Mouse (Mus musculus): Measurements from ENCODE around the gene Tas1r3. TPM values are rescaled to one million over a fixed set of nuclear protein-coding genes. Genes with fewer than 3 reads are reported as not detected.

Tas1r3 gene
- total RNA-seq, 1 experiment: 0.40 TPM

- Histone ChIP-seq H3K4me1 (ENCODE audit: control insufficient read depth in 2 of 2, insufficient read depth in 2 of 2, low read length in 2 of 2, poor library complexity in 1 of 2) (no peaks in the 10 kb centered on the region; a peak in 1 of 4 replicates), H3K36me3 (ENCODE audit: control insufficient read depth, insufficient read depth, low read length, poor library complexity, severe bottlenecking) (peaks cover 35% of the 10 kb centered on the region; the same call in 1 of the 2 replicates), H3K9ac (ENCODE audit: insufficient read depth, low read depth, low read length, poor library complexity, severe bottlenecking) (no peak overlapping the region), H3K4me3 (ENCODE audit: insufficient read depth in 1 of 2, low read depth in 1 of 2, low read length in 2 of 2, poor library complexity in 1 of 2, severe bottlenecking in 1 of 2) (no peak overlapping the region), H3K27ac (ENCODE audit: insufficient read depth, low read depth, low read length, poor library complexity, severe bottlenecking) (no peak overlapping the region), H3K9me3 (ENCODE audit: control insufficient read depth, insufficient read depth, low read depth, low read length) (no peaks in the 10 kb centered on the region)
- in situ Hi-C loops (cut with MboI; ENCODE audit: low sequenced_read_pairs in 2 of 2, unreplicated experiment in 2 of 2): no loop called here
- TF ChIP-seq HCFC1 (IDR thresholded peaks at IDR 0.05; ENCODE audit: borderline replicate concordance, insufficient read depth, low read length) (0 out of 2 replicates have a peak, but pooled peaks have one; percentile 34), ZNF384 (IDR thresholded peaks at IDR 0.05; ENCODE audit: low read depth, low read length) (no peak)
- DNase-seq (ENCODE audit: low read depth, low spot score): no peak
Observed at GRCm38 (mm10) chr4:155859318-155859717, 3.8 kb downstream of the Tas1r3 start.

- peak overlapping the region; percentile 9; the same call in 1 of the 2 replicates for H3K27ac ChIP-seq (ENCODE audit: insufficient read depth, low read depth, low read length, poor library complexity, severe bottlenecking)
- in situ Hi-C loops (cut with MboI; ENCODE audit: low sequenced_read_pairs in 2 of 2, unreplicated experiment in 2 of 2): no loop called here
- H3K9ac ChIP-seq (ENCODE audit: insufficient read depth, low read depth, low read length, poor library complexity, severe bottlenecking): no peak overlapping the region
- H3K4me3 ChIP-seq (ENCODE audit: insufficient read depth in 1 of 2, low read depth in 1 of 2, low read length in 2 of 2, poor library complexity in 1 of 2, severe bottlenecking in 1 of 2): no peak overlapping the region
- TF ChIP-seq ZC3H11A (IDR thresholded peaks at IDR 0.05; ENCODE audit: borderline replicate concordance, low read depth, low read length): no peak
- no peak for TF ChIP-seq MAFK (IDR thresholded peaks at IDR 0.05; ENCODE audit: insufficient read depth, low read depth, low read length)
- TF ChIP-seq CHD2 (IDR thresholded peaks at IDR 0.05; ENCODE audit: low read depth, low read length): no peak
- no peak for TF ChIP-seq HCFC1 (IDR thresholded peaks at IDR 0.05; ENCODE audit: borderline replicate concordance, insufficient read depth, low read length)
- TF ChIP-seq ZNF384 (IDR thresholded peaks at IDR 0.05; ENCODE audit: low read depth, low read length): no peak
- H3K9me3 ChIP-seq (ENCODE audit: control insufficient read depth, insufficient read depth, low read depth, low read length): no peaks in the 10 kb centered on the region
- H3K4me1 ChIP-seq (ENCODE audit: control insufficient read depth in 2 of 2, insufficient read depth in 2 of 2, low read length in 2 of 2, poor library complexity in 1 of 2): no peaks in the 10 kb centered on the region; a peak in 1 of 4 replicates
- H3K36me3 ChIP-seq (ENCODE audit: control insufficient read depth, insufficient read depth, low read length, poor library complexity, severe bottlenecking): peaks cover 35% of the 10 kb centered on the region; the same call in 1 of the 2 replicates
- DNase-seq (ENCODE audit: low read depth, low spot score): no peak
Observed at GRCm38 (mm10) chr4:155856881-155857280, 6.3 kb downstream of the Tas1r3 start.

DNA sequence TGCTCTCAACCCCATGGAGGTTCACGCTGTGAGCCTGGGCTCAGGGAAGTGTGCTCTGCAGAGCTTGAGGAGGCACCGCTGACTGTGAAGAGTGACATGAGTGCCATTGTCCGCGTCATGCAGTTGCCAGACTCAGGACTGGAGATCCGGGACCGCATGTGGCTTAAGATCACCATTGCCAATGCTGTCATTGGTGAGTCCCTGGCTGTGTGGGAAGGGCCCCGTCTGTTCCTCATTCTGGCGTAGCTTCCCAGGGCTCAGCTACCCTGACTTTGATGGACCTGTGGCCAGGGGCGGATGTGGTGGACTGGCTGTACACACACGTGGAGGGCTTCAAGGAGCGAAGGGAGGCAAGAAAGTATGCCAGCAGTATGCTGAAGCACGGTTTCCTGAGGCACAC lies 7.1 kb downstream of the Tas1r3 start:
- Histone ChIP-seq H3K9me3 (ENCODE audit: control insufficient read depth, insufficient read depth, low read depth, low read length) (no peaks in the 10 kb centered on the region), H3K4me3 (ENCODE audit: insufficient read depth in 1 of 2, low read depth in 1 of 2, low read length in 2 of 2, poor library complexity in 1 of 2, severe bottlenecking in 1 of 2) (no peak overlapping the region), H3K9ac (ENCODE audit: insufficient read depth, low read depth, low read length, poor library complexity, severe bottlenecking) (no peak overlapping the region), H3K36me3 (ENCODE audit: control insufficient read depth, insufficient read depth, low read length, poor library complexity, severe bottlenecking) (peaks cover 35% of the 10 kb centered on the region; the same call in 1 of the 2 replicates), H3K4me1 (ENCODE audit: control insufficient read depth in 2 of 2, insufficient read depth in 2 of 2, low read length in 2 of 2, poor library complexity in 1 of 2) (no peaks in the 10 kb centered on the region; a peak in 1 of 4 replicates), H3K27ac (ENCODE audit: insufficient read depth, low read depth, low read length, poor library complexity, severe bottlenecking) (no peak overlapping the region)
- no peak for TF ChIP-seq HCFC1 (IDR thresholded peaks at IDR 0.05; ENCODE audit: borderline replicate concordance, insufficient read depth, low read length)
- no peak for TF ChIP-seq ZNF384 (IDR thresholded peaks at IDR 0.05; ENCODE audit: low read depth, low read length)
- TF ChIP-seq MAFK (IDR thresholded peaks at IDR 0.05; ENCODE audit: insufficient read depth, low read depth, low read length): no peak
- no peak for TF ChIP-seq CHD2 (IDR thresholded peaks at IDR 0.05; ENCODE audit: low read depth, low read length)
- no peak for TF ChIP-seq ZC3H11A (IDR thresholded peaks at IDR 0.05; ENCODE audit: borderline replicate concordance, low read depth, low read length)
- DNase-seq (ENCODE audit: low read depth, low spot score): no peak
- in situ Hi-C loops (cut with MboI; ENCODE audit: low sequenced_read_pairs in 2 of 2, unreplicated experiment in 2 of 2): no loop called here

DNA sequence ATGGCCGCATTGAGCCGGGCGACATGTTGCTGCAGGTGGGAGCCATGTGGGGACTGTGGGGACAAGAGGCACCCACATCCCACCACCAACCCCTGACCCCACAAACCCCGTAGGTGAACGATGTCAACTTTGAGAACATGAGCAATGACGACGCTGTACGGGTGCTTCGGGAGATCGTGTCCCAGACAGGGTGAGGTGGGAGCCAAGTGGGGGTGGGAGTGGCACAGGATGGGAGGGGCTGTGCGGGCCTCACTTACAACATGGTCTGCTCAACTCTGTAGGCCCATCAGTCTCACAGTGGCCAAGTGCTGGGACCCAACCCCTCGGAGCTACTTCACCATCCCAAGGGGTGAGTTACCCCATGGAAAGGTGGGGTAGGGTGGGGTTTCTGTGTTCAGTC lies 8.2 kb downstream of the Tas1r3 start:
- TF ChIP-seq HCFC1 (IDR thresholded peaks at IDR 0.05; ENCODE audit: borderline replicate concordance, insufficient read depth, low read length): no peak
- Histone ChIP-seq H3K27ac (ENCODE audit: insufficient read depth, low read depth, low read length, poor library complexity, severe bottlenecking) (no peak overlapping the region), H3K4me1 (ENCODE audit: control insufficient read depth in 2 of 2, insufficient read depth in 2 of 2, low read length in 2 of 2, poor library complexity in 1 of 2) (no peaks in the 10 kb centered on the region; a peak in 1 of 4 replicates), H3K4me3 (ENCODE audit: insufficient read depth in 1 of 2, low read depth in 1 of 2, low read length in 2 of 2, poor library complexity in 1 of 2, severe bottlenecking in 1 of 2) (no peak overlapping the region), H3K9me3 (ENCODE audit: control insufficient read depth, insufficient read depth, low read depth, low read length) (no peaks in the 10 kb centered on the region), H3K9ac (ENCODE audit: insufficient read depth, low read depth, low read length, poor library complexity, severe bottlenecking) (no peak overlapping the region), H3K36me3 (ENCODE audit: control insufficient read depth, insufficient read depth, low read length, poor library complexity, severe bottlenecking) (peaks cover 28% of the 10 kb centered on the region; the same call in 1 of the 2 replicates)
- in situ Hi-C loops (cut with MboI; ENCODE audit: low sequenced_read_pairs in 2 of 2, unreplicated experiment in 2 of 2): no loop called here
- no peak for DNase-seq (ENCODE audit: low read depth, low spot score)

DNA sequence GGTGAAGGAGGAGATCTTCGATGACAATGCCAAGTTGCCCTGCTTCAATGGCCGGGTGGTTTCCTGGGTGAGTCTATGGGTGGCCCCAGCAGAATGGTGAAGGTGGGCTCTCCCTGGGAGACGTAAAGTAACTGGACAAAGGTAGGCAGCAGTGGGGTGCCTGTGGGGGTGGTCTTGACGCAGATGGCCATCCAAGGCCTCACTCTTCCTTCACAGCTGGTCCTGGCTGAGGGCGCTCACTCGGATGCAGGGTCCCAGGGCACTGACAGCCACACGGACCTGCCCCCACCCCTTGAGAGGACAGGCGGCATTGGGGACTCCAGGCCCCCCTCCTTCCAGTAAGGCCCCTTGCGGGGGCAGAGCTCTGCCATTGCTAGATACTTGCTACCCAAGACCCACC lies 9.7 kb downstream of the Tas1r3 start:
- H3K9ac ChIP-seq (ENCODE audit: insufficient read depth, low read depth, low read length, poor library complexity, severe bottlenecking): no peak overlapping the region
- no peak for TF ChIP-seq MAFK (IDR thresholded peaks at IDR 0.05; ENCODE audit: insufficient read depth, low read depth, low read length)
- no peak for DNase-seq (ENCODE audit: low read depth, low spot score)
- H3K4me1 ChIP-seq (ENCODE audit: control insufficient read depth in 2 of 2, insufficient read depth in 2 of 2, low read length in 2 of 2, poor library complexity in 1 of 2): peaks cover 3% of the 10 kb centered on the region in 2 experiments; a peak in 2 of 4 replicates
- no peak overlapping the region for H3K27ac ChIP-seq (ENCODE audit: insufficient read depth, low read depth, low read length, poor library complexity, severe bottlenecking)
- H3K9me3 ChIP-seq (ENCODE audit: control insufficient read depth, insufficient read depth, low read depth, low read length): no peaks in the 10 kb centered on the region
- peaks cover 21% of the 10 kb centered on the region; the same call in 1 of the 2 replicates for H3K36me3 ChIP-seq (ENCODE audit: control insufficient read depth, insufficient read depth, low read length, poor library complexity, severe bottlenecking)
- no peak overlapping the region for H3K4me3 ChIP-seq (ENCODE audit: insufficient read depth in 1 of 2, low read depth in 1 of 2, low read length in 2 of 2, poor library complexity in 1 of 2, severe bottlenecking in 1 of 2)
- in situ Hi-C loops (cut with MboI; ENCODE audit: low sequenced_read_pairs in 2 of 2, unreplicated experiment in 2 of 2): no loop called here

Data from ES-E14 (cell line).